Mouse (Mus musculus) adrenal gland, postnatal 25 days (tissue): ENCODE data around the gene Ago1. TPM values are rescaled to one million over a fixed set of nuclear protein-coding genes. Genes with fewer than 3 reads are reported as not detected.

Source experiments
- DNase-seq: peaks from one replicate; pipeline ENCODE4 v3.0.0; 2021; ENCODE audit warnings: mixed read lengths
- long read RNA-seq: library from polyadenylated mRNA; stranded (forward); transcript quantifications from one replicate; pipeline ENCODE4 v2.0.0, GENCODE M21; 2021
- total RNA-seq: library from RNA; stranded (reverse); gene quantifications from 2 replicates; pipeline ENCODE4 v1.2.3, GENCODE M21; 2021

The Ago1 gene
- total RNA-seq = 39.4 and 47.1 TPM in 2 replicates
- long read RNA-seq, partial matches to known transcripts = 0 of 2 reads
- long read RNA-seq, other reads (novel, unspliced or antisense) = 2 of 2 reads

DNA sequence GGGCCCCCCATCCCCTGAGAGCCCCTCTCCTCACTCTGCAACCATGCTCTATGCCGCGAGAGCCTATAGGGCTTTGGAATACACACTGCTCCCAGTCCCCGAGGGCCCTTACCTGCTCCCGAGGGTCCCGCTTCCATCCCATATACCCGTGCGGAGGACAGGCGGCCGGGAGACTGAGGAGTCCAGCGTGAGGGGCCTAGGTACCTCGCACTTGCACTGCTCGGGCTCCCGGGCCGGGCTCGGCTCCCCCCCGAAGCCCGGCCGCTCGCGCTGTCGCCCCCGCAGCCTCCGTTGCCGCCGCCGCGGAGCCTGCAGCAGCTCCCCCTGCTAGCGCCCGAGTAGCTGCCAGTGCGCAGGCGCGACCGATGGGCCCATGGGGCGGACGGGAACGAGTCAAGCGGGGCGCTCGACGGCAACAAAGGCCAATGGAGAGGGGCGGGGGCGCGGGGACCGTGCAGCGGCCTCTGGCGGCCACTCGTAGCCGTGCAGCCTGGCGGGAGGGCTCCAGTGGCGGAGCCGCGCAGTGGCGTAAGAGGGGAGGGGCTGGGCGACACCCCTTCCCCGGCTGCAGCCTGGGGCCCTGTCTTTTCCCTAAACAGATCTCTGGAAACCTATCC lies at the start of gene Ago1:
Gene Ago1, minus strand, starts transcription at position 299 of the 617 bp plus-strand sequence.
- DNase-seq = peak; percentile 98

DNA sequence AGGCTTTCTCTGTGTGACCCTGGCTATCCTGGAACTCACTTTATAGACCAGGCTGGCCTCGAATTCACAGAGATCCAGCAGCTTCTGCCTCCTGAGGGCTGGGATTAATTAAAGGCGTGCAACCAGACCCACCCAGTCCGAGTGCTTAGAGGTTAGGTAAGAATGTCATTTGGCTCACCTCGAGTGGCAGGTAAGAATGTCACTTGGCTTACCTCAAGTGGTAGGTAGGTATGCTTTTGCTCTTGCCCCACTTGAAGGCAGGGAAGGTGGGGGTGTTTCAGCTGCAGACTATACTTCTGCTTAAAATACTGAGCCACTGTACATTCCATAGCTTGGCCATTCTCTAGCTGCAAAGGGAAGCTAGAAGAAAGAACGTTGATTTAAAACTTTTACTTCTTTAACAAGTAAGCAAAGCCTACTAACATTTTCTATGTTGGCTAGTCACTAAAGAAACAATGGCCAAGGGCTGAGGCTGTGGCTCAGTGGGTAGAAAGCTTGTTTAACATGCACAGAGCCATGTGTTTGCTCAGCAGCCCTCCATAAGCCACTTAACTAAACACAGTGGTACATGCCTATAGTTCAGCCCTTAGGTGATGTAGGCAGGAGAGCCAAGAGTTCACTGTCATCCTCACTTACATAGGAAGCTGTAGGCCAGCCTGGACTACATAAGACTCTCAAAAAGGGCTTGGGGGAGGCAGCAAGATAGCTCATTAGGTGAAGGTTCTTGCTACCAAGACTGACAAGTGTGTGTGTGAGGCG lies 44.1 kb upstream of the Ago1 start:
- DNase-seq = no peak

DNA sequence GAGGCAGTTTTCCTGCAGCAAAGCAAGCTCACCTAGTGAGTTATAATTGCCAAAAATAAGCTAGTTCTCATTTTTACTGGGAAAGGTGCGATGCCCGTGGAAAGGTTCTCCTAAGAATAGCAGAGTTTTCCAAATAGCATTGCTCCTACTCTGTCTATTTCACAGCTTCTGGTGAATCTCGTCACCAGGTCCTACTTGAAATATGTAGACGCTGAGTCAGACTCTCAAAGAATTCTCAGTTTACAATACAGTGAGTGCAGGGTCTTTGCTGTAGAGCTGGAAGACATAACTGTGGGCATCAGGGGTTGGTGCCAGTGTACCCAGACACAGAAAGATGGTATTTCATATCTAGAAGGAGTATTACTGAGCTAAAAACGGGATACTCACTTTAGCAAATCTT lies 42.6 kb upstream of the Ago1 start:
- DNase-seq = no peak

DNA sequence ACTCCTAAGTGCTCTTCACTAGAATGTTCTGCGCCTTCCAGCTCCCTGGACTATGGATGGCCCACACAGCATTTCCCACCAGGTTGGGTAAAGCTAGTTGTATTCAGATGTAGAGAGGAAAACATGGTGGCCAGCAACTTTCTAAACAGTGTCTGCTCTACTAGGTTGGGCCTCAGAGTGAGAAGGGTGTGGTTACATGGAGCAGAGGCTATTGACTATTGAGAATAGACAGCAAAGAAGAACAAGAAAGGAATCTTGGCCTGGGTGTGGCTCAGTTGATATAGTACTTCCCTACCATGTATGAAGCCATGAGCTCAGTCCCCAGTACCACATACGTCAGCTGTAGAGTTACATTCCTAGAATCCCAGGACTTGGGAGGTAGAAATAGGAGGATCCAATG lies 40.7 kb upstream of the Ago1 start:
- no peak for DNase-seq

DNA sequence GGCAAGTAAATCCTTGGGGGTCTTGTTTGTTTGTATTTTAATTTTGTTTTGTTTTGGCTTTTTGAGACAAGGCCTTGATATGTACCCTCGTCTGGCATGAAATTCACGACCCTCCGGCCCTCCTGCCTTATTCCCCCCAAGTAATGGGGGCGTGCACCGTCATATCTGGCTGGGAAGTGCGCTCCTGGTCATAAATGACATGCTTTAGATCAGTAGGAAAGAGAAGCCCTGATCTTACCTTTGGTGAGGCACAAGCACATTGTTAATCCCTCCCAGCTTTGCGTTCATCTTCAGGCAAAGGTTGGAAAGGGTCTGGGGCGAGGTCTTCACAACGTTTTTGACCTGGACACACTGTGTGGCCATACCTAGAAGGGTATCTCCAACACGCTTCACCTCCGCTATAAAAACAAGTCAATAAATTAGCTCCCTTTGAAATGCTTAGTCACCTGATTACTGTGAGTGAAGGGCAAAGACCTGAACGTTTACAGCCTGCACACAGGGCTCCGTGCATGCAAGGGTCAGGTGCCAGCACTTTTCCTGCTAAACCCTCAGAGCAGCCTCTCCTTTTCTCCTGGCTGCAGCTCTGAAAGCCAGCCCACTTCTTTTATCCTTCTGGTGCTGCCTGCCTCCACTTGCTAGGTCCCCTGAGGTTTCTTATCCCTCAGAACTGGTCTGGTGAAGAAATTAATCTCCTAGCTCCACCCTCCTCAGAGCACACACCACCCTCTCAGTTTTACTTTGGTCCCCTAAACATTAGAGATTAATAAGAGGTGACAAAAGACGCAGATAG lies 39.9 kb upstream of the Ago1 start:
- no peak for DNase-seq

DNA sequence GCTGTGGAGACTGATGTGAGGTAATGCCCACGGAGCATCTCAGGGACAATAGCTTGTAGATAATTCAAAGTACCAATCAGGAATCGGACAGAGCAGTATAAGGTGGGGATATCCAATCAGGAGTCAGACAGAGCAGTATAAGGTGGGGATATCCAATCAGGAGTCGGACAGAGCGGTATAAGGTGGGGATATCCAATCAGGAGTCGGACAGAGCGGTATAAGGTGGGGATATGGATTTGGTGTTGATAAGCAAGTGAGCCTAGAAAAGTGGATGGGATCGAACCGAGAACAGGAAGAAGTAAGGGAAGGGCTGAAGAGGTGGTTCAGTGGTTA lies 34.6 kb upstream of the Ago1 start:
- no peak for DNase-seq

DNA sequence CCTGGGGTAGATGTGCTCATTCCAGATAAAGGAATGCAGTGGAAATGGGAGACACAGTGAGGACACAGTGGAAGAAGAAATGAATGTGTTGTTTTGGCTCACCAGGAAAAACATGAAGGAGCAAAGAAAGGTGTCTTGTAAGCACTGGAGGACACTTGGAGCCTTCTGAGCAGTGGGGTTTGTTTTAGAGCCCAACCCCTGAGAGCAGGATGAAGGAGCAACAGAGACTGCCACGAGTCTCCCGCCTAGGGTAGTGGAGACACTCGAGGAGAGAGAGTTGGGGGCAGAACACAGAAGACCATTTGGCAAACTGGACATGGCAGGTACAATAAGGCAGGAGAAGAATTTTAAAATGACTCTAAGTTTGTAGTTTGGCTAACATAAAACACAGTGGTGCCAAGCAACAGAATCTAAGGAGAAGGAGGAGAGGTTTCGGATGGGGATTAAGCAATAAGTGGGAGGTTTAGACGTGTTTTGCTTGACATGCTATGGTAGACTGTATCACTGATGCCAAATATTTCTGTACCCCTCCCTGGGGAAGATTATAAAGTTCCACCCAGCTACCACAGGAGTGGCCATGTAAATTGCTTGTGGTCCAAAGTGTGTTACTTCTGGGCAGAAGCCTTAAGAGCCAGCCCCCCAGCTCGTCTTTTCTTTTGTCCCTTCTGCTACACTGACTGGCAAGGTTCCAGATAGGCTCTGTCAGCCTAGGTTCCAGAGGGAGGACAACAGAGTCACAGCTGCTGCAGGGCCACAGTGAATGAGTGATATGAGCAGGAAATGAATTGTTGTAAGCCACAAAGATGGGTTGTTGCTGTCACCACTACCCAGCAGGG lies 34.0 kb upstream of the Ago1 start:
- DNase-seq = no peak

DNA sequence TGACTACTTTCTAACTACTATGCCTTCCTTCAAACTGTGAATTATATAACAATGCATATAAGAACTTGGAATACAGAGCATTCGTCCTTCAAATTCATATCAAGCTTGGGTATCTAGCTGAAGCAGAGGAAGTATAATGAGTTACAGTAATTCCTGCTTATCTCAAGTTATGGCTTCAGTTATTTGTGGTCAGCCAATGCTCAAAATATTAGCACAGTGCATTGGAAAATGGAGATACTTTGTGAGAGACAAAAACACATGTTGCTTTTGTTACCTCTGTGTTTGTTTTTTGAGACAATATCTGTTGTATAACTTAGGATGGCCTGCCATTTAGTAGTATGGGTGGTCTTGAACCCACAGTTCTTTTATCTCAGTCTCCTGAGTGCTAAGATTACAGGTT lies 30.2 kb upstream of the Ago1 start:
- no peak for DNase-seq

DNA sequence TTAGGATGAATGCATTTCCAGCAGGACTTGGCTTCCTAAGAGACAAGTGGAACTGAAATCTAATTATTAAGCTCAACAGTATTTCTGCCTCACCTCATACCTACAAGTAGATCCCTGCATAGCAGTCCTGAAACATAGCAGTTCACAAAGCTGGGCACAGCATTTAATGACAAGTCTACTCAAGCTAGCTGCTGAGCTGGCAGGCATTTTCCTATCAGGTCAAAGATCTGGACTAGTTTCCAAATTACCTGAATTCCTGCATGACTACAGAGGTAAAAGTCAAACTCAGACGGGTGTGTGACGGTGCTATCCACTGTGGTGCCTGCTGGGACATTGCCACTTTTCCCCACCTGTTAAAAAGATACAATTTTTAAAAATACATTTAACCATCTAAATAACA lies 28.6 kb upstream of the Ago1 start:
- no peak for DNase-seq

DNA sequence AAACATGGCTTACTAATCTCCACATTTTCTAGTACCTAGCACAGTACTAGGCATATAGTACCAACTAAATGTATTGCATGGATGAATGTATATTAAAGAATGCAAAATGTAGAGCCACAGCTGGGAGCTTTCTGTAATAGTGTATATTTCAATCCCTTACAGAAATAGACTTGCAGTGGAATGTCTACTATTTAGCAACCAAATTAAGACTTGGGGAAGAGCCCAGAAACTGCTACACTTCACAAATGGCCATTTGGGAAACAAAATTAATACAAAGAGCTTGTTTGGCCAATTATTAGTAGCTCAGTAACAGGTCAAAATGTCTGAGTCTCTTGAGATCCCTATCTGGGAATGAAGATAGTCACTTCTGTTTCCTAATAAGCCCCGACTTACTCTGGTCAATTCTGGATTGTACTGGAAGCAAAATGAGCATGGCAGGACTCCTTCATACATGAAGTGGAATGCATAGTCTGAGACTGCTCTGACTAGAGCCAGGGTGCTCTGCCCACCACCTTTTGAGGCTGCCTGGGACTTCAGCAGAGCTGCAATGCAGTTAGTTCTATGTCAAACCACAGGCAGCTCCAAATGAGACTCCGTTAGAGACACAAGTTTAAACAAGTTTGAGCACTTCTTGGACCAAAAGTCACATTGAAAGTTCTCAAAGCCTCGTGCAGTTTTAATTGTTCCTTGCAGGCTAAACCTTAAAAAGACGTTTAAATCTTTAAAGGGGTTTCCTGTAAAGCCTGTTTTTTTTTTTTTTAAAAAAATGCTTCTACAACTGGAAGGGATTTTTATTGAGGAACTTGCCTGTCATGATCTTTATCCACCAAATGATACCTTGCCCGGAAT lies 27.8 kb upstream of the Ago1 start:
- no peak for DNase-seq

DNA sequence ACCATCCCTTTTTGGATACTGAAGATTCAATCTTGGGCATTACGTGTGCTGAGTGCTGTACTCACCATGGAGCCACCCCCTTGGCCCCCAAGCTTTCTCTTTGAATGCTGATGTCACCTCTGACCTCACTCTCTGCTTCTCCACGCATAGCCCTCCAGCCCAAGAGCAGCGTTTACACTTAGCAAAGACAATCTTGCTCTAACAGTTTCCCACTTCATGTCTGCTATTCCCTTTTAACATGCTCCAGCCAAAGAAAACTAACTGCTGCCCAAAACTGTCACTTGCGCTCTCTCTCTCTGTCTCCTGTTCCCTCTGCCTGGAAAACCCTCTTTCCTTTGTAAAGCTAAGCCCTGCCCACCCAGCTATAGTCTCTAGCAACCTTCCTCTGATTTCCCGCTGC lies 27.1 kb upstream of the Ago1 start:
- DNase-seq = no peak

DNA sequence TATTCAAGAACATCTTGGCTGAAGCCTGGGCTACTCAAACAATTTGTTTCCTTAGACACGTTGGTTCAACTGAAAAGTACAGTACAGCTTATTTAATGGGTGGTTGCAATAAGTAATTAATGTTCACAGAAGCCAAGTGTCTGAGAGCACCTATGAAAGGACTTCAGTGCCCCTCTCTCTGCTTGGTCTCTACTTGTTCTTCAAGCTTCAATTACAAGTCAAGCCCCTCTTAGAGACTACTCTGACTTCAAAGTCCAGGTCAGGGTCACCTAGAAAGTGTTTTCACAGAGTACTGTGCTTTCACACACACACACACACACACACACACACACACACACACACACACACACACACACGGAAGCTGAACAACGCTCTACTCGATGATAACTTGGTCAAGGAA lies 25.0 kb upstream of the Ago1 start:
- no peak for DNase-seq

DNA sequence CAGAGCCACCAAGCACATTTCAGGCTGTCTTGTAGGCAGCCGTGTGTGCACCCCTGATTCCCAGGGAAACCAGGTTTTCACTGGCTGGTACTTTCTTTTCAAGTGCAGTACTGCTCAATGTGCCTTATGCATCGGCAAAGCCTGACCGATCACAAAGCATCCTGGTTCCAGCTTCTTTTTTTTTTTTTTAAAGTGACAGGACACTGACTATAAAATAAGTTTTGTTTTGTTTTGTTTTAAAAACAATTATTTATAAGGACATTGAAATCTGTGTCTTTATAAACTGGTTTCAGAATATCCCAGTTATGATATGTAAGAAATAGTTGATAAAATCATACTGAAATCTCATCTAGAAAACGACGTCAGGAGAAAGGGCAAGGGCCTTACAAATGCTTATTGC lies 23.6 kb upstream of the Ago1 start:
- DNase-seq = no peak

DNA sequence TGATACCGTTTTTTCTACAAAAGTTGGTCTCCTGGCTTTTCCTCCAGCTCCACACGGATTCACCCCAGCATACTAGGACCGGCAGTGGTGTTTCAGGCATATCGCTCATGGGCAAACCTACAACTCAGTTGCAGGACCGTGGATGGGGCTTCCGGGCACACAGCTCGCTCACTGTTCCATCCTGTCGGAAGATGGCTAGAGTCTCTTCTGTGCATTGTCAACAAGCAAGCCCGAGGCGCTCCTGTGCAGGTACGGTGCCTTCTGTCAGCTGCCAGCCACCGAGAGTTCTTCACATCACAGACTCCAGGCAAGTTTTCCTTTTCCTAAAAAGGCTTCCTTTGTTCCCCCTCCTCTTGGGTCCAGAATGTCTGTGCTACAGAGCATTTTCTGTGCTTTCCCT lies 22.3 kb upstream of the Ago1 start:
- DNase-seq = no peak

DNA sequence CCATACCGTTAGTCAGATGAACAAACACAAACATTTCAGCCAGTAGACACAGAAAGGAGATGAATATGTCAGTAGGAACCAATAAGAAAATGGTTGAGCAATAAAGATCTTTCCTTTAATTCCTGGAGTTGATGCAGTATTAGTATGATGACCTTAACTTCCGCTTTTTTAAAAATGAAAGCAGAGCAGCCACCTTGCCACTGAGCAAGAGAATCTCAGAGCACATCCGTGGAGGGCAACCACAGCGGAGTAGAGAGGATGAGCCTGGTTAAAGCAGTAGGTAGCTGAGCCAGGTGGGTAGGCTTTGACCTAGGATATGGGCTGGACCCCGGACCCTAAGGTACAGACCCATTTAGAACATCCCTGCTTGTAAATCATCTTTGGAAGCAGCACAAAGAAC lies 21.4 kb upstream of the Ago1 start:
- DNase-seq = no peak

DNA sequence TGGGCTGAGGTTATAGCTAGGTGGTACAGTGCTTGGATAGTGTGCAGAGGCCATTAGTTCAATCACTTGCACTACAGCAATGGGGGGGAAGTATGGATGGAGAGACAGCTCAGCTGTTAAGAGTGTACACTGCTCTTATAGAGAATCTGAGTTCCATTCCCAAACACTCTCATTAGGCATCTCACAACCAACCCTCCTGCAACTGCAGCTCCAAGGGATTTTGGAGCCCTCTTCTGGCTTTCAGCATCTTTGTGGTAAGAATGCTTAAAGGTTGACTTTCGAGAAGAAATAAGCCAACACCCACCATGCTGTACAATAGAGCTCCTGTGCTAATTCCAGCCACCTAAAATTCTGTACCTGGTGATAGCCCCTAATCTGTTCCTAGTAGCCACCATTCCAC lies 17.8 kb upstream of the Ago1 start:
- no peak for DNase-seq

DNA sequence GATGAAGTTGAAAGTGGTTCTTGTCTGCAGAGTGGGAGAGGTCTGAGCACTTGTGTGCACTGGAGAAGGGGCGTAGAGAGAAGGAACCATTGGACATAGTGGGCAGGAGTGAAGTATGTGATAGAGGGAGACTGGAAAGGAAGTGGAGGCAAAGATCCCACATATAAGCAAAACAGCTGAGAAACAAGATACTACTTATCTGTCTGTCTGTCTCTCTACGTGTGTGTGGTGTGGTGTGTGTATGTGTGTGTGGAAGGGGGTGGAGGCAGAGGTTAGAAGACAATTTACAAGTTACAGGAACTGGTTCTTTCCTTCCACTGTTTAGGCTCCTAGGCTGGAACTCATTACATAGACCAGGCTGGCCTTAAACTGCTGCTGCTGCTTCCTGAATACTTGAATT lies 16.7 kb upstream of the Ago1 start:
- no peak for DNase-seq

DNA sequence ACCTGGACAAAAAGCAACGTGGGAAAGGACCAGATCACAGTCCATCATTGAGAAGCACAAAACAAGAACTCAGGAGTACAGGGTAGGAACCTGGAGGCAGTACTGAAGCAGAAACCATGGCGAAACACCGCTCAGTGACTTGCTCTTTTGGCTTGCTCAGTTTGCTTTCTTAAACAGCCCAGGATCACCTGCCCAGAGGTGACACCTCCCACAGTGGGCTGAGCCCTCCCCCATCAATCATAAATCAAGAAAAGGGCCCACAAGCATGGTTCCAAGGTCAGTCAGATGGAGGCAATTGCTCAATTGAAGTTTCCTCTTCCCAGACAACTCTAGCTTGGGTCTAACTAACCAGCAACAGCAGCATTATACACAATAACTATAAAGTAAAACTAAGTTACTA lies 15.5 kb upstream of the Ago1 start:
- DNase-seq = no peak

DNA sequence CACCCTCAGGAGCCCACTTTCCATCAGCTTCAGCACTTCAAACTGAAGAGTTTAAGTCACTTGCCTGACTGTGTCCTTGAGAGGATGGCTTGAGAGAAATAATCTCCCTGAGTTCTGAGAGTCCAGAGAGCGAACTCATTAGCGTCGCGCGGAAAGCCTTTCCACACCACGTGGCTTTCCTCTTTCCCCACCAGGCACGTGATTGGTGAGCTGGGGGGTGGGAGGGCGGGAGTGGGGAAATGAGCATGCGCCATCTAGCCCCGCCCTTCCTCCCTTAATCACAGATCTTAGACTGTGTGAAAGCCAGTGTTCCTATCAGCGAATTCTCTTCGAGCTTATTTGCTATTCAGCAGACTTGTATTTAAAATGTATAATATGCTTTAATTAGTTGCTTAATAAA lies 14.6 kb upstream of the Ago1 start:
- no peak for DNase-seq

DNA sequence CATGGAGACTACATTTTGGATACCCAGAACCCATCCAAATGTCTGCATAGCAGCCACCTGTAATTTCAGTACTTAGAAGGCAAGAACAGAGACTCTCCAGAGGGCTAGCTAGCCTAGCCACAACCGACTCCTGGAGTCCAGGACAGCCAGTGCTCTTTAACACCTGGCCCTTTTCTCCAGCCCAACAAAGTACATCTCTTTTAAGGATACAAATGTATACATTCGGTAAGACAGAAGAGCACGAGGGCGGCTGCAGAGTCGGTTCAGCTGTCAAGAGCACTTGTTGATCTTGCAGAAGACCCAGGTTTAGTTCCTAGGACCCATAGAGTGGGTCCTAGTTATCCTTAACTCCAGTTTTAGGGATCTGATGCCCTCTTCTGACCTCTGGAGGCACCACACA lies 13.1 kb upstream of the Ago1 start:
- no peak for DNase-seq

DNA sequence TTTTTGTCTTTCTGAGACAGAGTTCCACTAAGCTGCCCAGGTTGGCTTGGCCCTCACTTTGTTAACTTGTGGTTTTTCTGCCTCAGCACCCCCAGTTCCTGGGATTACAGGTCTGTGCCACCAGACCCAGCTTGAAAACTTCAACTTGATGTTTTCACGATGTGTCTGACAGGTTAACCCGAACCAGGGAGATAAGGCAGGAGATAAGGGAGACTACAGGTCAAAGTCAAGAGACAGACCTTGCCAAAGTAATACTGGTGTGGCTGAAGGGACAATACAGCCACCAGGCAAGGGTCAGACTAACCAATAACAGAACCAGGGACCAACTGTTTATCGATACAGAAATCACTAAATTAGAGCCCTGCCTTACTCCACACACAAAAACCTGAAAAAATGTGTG lies 11.9 kb upstream of the Ago1 start:
- no peak for DNase-seq

DNA sequence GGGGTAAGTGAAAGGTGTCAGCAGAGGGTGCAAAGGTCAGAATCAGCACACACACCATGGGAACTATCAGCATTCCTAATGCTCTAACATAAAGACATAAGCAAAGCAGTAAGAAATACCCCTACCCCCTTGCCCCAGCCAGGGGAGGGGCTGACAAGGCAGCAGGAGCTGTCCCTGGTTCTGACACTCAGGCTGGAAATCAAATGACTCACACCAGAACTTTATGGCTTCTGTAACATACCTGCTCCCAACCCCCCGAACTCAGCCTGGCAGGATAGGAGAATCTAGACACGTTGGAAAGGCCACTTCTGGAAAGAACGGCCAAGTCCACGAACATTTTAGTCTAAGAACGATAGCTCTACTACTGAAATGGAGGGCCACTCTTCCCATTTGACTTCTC lies 4.6 kb upstream of the Ago1 start:
- DNase-seq = no peak
